Mouse (Mus musculus): ENCODE measurements around the gene Unc93b1.
A peak's percentile ranks its signal among the peaks of the same experiment; 100 is the strongest.

Unc93b1 gene

DNA sequence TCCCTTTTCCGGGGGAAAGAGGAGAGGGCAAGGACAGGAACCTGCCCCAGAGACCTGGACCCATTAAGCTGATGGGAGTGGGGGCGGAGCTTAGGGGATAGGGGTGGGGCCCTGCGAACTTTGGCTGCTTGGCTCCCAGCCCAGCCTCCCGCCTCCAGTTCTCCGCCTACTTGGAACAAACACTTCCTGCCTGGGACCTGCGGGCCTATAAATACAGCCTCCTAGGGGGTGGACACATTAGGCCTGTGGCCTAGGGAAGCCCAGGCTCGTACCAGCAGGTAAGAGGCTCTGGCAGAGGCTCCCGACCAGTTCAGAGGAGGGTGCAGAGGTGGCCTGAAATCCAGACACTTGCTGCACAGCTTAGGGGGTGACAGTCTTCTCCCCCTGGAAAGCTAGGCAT is 51.3 kb downstream of the Unc93b1 start, which contains the start of gene Acy3:
Gene Acy3 (plus strand): TSS at position 237 of the 400 bp plus-strand sequence.
- peak; percentile 83 for DNase-seq (ENCODE audit: low spot score)

DNA sequence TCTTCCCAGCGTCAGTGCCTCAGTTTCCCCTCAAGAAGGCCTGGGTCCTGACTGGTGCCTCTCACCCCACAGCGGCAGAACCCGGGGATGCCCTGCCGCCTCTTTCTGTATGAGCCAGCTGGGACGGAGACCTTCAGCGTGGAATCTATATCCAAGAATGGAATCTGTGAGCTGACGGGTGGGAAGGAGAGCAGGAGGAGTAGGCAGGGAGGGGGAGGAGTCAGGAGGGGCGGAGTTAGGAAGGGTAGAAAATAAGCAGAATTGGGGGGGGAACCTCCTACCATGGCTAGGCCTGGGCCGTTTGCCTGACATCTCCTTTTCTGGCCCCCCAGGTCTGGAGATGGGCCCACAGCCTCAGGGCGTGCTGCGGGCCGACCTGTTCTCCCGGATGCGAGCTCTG is 53.1 kb downstream of the Unc93b1 start:
- no peak for DNase-seq (ENCODE audit: low spot score)

DNA sequence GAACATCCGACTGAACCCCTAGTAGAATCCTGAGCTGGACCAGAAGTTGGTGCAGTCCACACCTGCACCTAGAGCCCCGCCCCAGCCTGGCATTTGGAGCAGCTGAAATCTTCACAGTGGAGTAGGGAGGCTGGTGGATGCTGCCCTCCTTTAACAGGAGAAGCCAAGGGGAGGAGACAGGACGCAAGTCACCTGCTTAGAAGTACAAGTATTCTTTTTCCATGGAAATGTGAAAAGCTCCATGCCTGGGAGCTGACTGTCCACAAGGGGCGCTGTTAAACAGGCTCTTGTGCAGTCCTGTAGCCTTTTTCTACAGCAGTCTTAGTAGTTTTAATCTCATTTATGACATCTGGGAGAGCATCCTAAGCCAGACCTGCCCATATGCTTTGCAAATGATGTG is 53.8 kb downstream of the Unc93b1 start:
- DNase-seq (ENCODE audit: low spot score) = no peak

DNA sequence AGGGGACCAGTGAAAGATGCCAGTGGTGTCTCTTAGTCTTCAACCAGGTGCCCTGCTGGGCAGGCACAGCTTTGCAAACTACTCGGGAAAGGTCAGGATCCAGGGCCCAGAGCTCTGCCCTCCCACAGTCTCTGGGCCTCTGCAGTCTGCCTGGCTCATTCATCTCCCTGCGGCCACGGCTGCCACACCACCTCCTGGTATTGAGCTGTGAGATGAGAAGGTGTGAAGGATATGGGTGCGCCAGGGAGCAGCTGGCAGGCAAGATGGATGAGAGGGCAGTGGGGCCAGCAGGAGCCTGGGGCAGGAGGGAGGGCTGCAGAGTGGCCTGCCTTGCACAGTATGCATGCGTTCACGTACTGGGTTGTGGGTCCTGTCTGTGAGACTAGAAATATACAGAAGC is 55.8 kb downstream of the Unc93b1 start:
- no peak for DNase-seq (ENCODE audit: low spot score)

DNA sequence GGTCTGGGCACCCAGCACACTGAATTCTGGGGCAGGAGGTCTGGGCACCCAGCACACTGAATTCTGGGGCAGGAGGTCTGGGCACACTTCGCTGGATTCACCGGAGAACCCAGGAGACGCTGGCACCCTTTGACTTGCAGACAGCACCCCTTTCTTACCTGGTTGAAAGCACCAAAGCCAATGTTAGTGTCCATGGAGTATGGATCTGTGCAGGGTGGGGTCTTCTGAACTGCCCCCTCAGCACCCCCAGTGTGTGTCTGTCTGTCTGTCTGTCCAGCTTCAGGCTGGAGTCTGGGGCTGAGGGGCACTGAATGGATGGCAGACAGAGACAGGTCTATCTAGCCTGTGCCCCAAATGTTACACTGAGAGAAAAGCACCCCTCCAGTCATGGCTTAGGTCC is 56.6 kb downstream of the Unc93b1 start:
- DNase-seq (ENCODE audit: low spot score) = no peak

GRCm38 (mm10) chr19:3991966-3992365 is 57.0 kb downstream of the Unc93b1 start:
- DNase-seq (ENCODE audit: low spot score) = no peak

DNA sequence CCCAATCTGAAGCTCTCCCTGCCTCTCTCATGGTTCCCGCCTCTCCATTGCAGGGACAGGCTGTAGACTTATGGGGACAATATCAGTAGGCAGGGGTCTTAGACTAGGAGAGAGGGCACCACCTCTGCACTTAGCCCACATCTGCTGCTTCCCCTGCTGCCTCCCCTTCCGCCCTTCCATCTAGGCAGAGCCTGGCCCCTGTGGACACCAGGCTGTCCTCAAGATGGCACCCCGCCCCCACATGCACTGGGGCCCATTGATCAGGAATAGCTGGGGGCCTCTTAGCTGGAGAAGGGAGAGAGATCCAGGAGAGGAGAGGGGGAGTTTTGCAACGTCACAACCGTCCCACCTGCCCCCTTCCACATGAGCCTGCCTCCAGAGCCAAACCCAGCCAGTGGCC is 57.4 kb downstream of the Unc93b1 start, which contains the start of gene Tbx10:
Gene Tbx10 (plus strand): TSS at position 337 of the 400 bp plus-strand sequence.
- DNase-seq (ENCODE audit: low spot score) = no peak

DNA sequence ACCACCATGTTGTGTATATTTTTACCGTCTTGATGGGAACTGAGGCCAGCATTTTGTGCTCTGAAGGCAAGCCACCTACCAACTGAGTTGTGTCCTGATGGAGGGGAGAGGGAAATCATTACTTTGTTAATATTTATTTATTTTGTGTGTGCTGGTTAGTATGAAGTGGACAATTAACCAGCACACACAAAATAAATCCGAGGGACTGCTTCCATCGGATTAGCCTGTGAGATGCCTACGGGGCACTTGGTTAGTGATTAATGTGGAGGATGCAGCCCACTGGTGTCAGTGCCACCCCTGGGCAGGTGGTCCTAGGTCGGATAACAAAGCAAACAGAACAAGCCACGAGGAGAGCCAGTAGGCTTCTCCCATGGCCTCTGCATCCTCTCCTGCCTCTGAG is 59.9 kb downstream of the Unc93b1 start:
- no peak for DNase-seq (ENCODE audit: low spot score)

GRCm38 (mm10) chr19:3995505-3995904 is 60.5 kb downstream of the Unc93b1 start:
- no peak for DNase-seq (ENCODE audit: low spot score)

- no peak for DNase-seq (ENCODE audit: low spot score)
Observed at GRCm38 (mm10) chr19:3996106-3996505, 61.1 kb downstream of the Unc93b1 start.

DNA sequence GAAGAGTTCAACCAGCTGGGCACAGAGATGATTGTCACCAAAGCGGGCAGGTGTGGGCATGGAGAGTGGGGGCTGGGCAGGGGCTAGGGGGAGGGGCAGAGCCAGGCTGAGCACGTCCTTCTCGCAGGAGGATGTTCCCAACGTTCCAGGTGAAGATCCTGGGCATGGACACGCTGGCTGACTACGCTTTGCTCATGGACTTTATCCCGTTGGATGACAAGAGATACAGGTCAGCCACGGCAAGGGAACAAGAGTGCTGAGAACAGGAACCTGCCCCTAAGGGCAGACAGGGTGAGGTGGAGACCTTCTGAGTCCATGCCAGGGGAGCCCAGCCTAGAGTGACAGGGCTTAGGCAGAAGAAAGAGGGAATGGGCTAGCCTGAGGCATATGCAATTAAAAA is 61.8 kb downstream of the Unc93b1 start:
- DNase-seq (ENCODE audit: low spot score) = no peak

GRCm38 (mm10) chr19:3997231-3997630 is 62.2 kb downstream of the Unc93b1 start:
- no peak for DNase-seq (ENCODE audit: low spot score)

DNA sequence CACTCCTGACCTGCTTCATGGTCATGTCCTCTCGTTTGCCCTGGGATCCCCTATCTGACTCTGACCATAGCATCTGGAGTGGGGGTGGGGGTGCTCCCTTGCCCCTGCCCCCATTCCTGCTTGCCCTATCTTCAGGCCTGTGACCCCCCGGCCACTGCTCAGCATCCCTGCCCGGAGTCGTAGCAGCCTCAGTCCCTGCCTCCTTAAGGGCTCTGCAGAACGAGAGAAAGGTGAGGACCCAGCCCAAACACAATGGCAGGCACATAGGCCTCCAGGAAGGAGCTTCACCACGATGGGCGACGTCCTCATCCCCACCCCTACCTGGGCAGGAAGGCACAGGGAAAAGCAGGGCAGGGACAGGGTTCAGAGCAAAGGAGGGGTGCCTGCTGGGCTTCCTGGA is 63.3 kb downstream of the Unc93b1 start:
- no peak for DNase-seq (ENCODE audit: low spot score)
